Mouse (Mus musculus) kidney, adult 2 months (tissue): ENCODE results near the gene Lfng. TPM values are rescaled to one million over a fixed set of nuclear protein-coding genes. Genes with fewer than 3 reads are reported as not detected.

Experiments
- DNase-seq: peaks from one replicate; pipeline ENCODE4 v3.0.0; 2021
- H3K27ac ChIP-seq: fragments of 200-500 bp; 2 replicates; pipeline ENCODE4 v1.5.1; 2012; ENCODE audit warnings: low read depth, low read length, control low read depth, inconsistent platforms; ENCODE audit not compliant: insufficient read depth
- H3K27me3 ChIP-seq: fragments of 200-500 bp; replicated peaks from 2 replicates; pipeline ENCODE4 v1.6.1; 2012; ENCODE audit warnings: mild to moderate bottlenecking, moderate library complexity, low read length, inconsistent platforms; ENCODE audit not compliant: control insufficient read depth, insufficient read depth
- H3K36me3 ChIP-seq: fragments of 200-500 bp; 2 replicates; pipeline ENCODE4 v1.6.1; 2012; ENCODE audit warnings: mild to moderate bottlenecking, moderate library complexity, low read length, inconsistent platforms; ENCODE audit not compliant: control insufficient read depth, insufficient read depth
- H3K4me1 ChIP-seq: fragments of 200-500 bp; 2 replicates; pipeline ENCODE4 v1.6.1; 2011; ENCODE audit warnings: low read length; ENCODE audit not compliant: control insufficient read depth, insufficient read depth
- H3K4me3 ChIP-seq: fragments of 200-500 bp; 2 replicates; pipeline ENCODE4 v1.5.1; 2011; ENCODE audit warnings: mild to moderate bottlenecking, low read depth, low read length, control low read depth; ENCODE audit not compliant: insufficient read depth
- CTCF ChIP-seq: fragments of 200-500 bp; conservative IDR thresholded peaks from 2 replicates; pipeline ENCODE4 v1.5.1; 2011; ENCODE audit warnings: low read depth, mild to moderate bottlenecking, control low read depth, low read length, moderate library complexity, mixed read lengths; ENCODE audit not compliant: insufficient read depth, insufficient read length
- POLR2A ChIP-seq: fragments of 200-500 bp; IDR thresholded peaks from one replicate; pipeline ENCODE4 v1.6.1; 2011; ENCODE audit warnings: low read depth, low read length, control low read depth
- WGBS: fragments of 180-500 bp; shearing (Covaris S2); methylation state at CpG from one replicate; pipeline ENCODE4 v1.1.7; 2018; 5-methylcytosine and 5-hydroxymethylcytosine counted together
- polyA plus RNA-seq: library from polyadenylated mRNA; depleted of rRNA; stranded (reverse); fragments of >200 nt; gene quantifications from 2 replicates; pipeline ENCODE4 v1.2.3, GENCODE M21; 2012; rRNA removed

Lfng gene
- polyA plus RNA-seq, 1 experiment = 43.3 TPM

DNA sequence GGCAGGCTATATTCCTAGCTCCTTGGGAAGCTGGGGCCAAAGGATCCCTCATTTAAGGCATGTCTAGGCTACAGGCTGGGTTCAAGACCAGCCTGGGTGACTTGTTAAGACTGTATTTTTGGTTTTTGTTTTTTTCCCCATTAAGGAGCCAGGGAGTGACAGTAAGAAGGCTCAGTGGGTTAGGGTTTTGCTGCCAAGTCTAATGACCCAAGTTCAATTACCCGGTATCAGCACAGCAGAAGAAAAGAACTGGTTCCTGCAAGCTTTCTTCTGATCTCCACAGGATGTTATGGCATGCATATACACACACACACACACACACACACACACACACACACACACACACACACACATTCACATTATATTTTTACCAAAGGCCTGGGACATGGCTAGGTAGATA lies 53.3 kb downstream of the Lfng start:
- H3K27ac ChIP-seq = no peak overlapping the region
- 50% methylated on average over 1 of the region's 1 CpGs for WGBS
- no peaks in the 10 kb centered on the region for H3K4me1 ChIP-seq
- H3K36me3 ChIP-seq = no peaks in the 10 kb centered on the region
- TF ChIP-seq CTCF = no peak
- TF ChIP-seq POLR2A = no peak
- no peaks in the 10 kb centered on the region for H3K27me3 ChIP-seq
- no peak overlapping the region for H3K4me3 ChIP-seq
- DNase-seq = no peak

DNA sequence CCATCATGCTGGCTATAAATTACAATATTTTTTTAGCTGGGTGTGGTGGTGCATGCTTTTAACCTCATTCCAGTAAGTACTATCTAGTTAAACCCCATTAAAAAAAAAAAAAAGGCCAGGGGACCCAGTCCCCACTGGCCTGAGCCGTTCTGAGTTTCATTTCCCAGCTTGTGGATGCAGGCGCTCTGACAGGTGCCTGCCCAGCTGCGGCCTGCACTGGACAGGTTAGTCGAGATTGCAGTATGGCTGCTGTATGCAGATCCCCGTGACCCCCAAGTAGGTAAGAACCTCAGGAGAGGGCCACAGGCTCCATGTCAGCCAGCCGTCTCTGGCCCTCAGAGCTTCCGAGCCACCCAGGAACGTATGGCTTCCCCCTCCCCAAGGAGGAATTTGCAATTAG lies 54.3 kb downstream of the Lfng start:
- TF ChIP-seq CTCF = no peak
- Histone ChIP-seq H3K36me3 (no peaks in the 10 kb centered on the region), H3K27me3 (no peaks in the 10 kb centered on the region), H3K4me3 (no peak overlapping the region), H3K27ac (no peak overlapping the region), H3K4me1 (no peaks in the 10 kb centered on the region)
- no peak for DNase-seq
- WGBS = 59% methylated on average over 8 of the region's 8 CpGs

DNA sequence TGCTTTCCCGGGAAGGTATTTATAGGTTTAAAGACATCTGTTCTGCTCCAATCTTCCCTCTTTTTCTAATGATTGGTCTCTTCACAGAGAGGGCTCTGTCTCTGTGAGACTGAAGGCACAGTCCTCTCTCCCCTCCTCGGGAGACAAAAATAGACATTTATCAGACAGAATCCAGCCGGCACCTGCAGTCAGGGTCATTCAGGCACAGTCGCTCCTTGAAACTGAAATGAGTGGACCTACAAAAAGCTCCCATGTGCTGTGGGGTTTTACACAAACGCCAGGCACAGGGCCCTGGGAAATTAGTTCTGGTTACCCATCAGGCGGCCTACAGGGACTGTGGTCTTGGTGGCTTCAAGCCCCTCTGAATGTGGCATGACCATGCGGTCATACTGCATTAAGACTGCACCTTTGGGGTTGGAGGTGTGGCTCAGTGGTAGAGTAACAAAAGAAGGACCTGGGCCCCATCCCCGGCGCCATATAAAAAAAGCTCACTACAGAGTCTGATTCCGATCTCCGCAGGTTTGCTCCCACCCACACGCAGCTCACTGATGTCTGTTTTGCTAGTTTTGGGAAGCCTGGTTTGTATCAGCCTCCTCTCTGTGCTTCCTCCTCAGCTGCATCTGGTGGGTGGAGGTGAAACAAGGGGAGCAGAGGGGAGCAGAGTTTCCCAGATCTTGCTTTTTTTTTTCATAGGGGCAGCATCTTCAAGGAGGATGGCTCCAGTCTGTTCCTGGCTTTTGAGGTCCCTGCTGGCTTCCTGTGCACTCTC lies 54.9 kb downstream of the Lfng start:
- no peaks in the 10 kb centered on the region for H3K27me3 ChIP-seq
- H3K4me3 ChIP-seq = no peak overlapping the region
- no peaks in the 10 kb centered on the region for H3K4me1 ChIP-seq
- no peak for DNase-seq
- WGBS = 66% methylated on average over 12 of the region's 12 CpGs
- H3K27ac ChIP-seq = no peak overlapping the region
- H3K36me3 ChIP-seq = no peaks in the 10 kb centered on the region
- TF ChIP-seq CTCF = no peak
- no peak for TF ChIP-seq POLR2A

DNA sequence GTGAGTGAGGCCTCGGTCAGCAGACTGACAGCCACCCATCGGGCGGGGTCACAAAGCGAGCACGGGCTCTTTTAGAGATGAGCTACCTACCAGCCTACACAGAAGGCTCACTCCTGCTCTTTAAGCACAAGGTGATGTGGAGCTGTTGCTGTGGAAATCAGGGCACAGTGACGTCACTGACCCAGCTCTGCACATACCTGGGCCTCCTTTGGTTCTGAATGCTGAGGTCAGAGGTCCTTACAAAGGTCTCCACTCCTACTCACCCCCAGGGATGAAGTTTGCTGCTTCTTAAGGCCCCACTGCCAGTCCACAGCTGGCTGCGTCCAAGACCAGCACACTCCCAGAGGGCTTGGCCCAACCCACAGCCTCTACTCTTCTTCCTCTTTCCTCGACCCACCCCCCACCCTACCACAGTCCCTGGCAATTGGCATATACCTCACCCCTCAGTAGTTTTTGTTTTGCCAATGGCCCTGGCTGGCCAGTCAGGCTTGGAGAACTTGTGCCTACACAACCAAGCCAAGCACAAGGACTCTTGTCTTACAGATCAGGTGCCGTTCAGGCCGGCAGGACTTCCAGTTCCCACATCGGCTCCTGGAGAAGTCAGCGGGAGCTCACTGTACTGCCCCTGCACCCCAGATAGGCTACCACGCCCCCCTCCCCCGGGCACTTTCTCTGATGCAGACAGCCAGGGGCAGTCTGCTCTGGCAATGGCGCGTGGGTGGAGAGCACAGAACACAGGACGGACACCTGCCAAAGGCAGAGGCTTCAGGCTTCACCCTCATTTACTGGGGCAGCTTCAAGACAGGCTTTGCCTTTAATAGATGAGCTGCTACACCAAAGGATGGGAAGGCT lies 55.8 kb downstream of the Lfng start:
- Histone ChIP-seq H3K36me3 (no peaks in the 10 kb centered on the region; the same call in 1 of the 2 replicates), H3K27me3 (no peaks in the 10 kb centered on the region), H3K27ac (no peak overlapping the region), H3K4me1 (no peaks in the 10 kb centered on the region), H3K4me3 (no peak overlapping the region)
- no peak for DNase-seq
- WGBS = 54% methylated on average over 17 of the region's 17 CpGs
- TF ChIP-seq CTCF (no peak), POLR2A (no peak)

DNA sequence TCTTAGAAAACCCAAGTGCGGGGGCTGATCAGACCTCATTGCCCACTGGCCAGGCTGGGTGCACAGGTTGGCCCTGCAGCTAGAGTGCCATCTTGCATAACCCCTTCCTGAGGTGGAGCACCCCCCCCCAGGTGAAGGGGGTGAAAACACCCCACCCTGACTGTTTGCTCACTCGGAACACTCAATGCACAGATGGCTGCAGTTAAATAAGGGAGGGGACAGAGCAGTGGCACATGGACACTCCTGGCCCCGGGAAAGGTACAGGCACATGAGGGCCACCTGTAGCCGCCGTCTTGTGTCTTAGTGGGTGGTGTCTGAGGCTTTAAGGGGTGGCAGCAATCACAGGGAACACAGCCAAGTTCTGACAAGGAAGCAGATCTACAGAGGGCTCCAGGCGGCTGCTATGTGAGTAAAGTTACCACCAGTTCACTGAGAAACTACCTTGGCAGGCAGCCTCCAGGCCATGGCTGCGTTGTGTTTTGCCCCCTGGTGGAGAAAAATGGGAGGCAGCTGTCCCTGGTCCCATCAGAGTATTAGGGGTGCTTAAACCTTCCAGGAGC lies 56.6 kb downstream of the Lfng start:
- no peak overlapping the region for H3K27ac ChIP-seq
- no peaks in the 10 kb centered on the region; the same call in 1 of the 2 replicates for H3K36me3 ChIP-seq
- TF ChIP-seq CTCF (peak; percentile 69), POLR2A (no peak)
- H3K27me3 ChIP-seq = no peaks in the 10 kb centered on the region
- peak; percentile 69 for DNase-seq
- WGBS = 46% methylated on average over 7 of the region's 7 CpGs
- no peak overlapping the region for H3K4me3 ChIP-seq
- no peaks in the 10 kb centered on the region for H3K4me1 ChIP-seq

Other genes with a start within 250 kb of the Lfng start
- 77.5 and 79.7 TPM in 2 replicates for gene Snx8, start 218.1 kb upstream of the Lfng start, polyA plus RNA-seq
- 73.5 and 76.0 TPM in 2 replicates for gene Eif3b, start 188.0 kb upstream of the Lfng start, polyA plus RNA-seq
- 0.03 TPM in 1 of 2 replicates, not detected in the other for gene Gm4869, start 161.7 kb upstream of the Lfng start, polyA plus RNA-seq
- gene Chst12, start 101.8 kb upstream of the Lfng start, polyA plus RNA-seq = 6.7 and 8.3 TPM in 2 replicates
- not detected in 2 replicates for gene Grifin, start 42.2 kb upstream of the Lfng start, polyA plus RNA-seq
- gene Ttyh3, start 41.7 kb downstream of the Lfng start, polyA plus RNA-seq = 33.5 and 35.6 TPM in 2 replicates
- gene Iqce, start 95.1 kb downstream of the Lfng start, polyA plus RNA-seq = 23.1 and 27.2 TPM in 2 replicates
- gene Brat1, start 97.7 kb downstream of the Lfng start, polyA plus RNA-seq = 16.3 and 20.4 TPM in 2 replicates
- gene Amz1, start 116.8 kb downstream of the Lfng start, polyA plus RNA-seq = 3.9 and 4.5 TPM in 2 replicates
- 122 and 136 TPM in 2 replicates for gene Gna12, start 223.1 kb downstream of the Lfng start, polyA plus RNA-seq